In genomic region chr1:97872493-97872892, GRCm38 (mm10) we compare ENCODE assay signal across 10 mouse cellular contexts.
A peak's percentile ranks its signal among the peaks of the same experiment; 100 is the strongest.
DNase-seq lines count a peak whose midpoint lies in the region; ATAC-seq and TF ChIP-seq lines count a peak whose summit lies in the region.
"Had no signal": no experiment of that assay in that cellular context is flagged by ENCODE, and none has a peak within 500 bp of the region (broad histone marks: within the 10 kb centered on the region; RNA-seq: fewer than 3 reads in every experiment).

No protein-coding gene starts in this region.

- no peaks in the 10 kb centered on the region for H3K79me2 ChIP-seq in heart, adult 2 months (replicated peaks; ENCODE audit: control insufficient read depth, insufficient read depth, low read length)

- no peaks in the 10 kb centered on the region for H3K9me3 ChIP-seq in heart, embryonic 10.5 days
- no peaks in the 10 kb centered on the region for H3K9me3 ChIP-seq in kidney, postnatal 0 days (replicated peaks; ENCODE audit: low read length)
- H3K9me3 ChIP-seq in heart, embryonic 11.5 days (replicated peaks; ENCODE audit: control insufficient read depth, low read length), result no peaks in the 10 kb centered on the region

- DNase-seq in heart, adult 2 months, result no peak
- DNase-seq in heart, embryonic 10.5 days (ENCODE audit: low spot score), result no peak
- DNase-seq in 416B (ENCODE audit: low read depth), result peak; percentile 59
- peak; percentile 20 for DNase-seq in Muller cell, postnatal 12 days (ENCODE audit: inconsistent ontology term)
- DNase-seq in kidney, postnatal 0 days (ENCODE audit: low spot score), result peak; percentile 47
- no peak for DNase-seq in yolk sac, embryonic 10.5 days (ENCODE audit: low spot score)
- DNase-seq: right cerebral cortex, postnatal 14 days had no signal

- H3K27me3 ChIP-seq in heart, adult 2 months (ENCODE audit: control insufficient read depth, insufficient read depth, low read length), result no peaks in the 10 kb centered on the region
- no peaks in the 10 kb centered on the region for H3K27me3 ChIP-seq in heart, embryonic 10.5 days (ENCODE audit: insufficient read depth, poor library complexity, severe bottlenecking)
- H3K27me3 ChIP-seq in kidney, postnatal 0 days (ENCODE audit: insufficient read depth, low read length), result no peaks in the 10 kb centered on the region
- H3K27me3 ChIP-seq in heart, embryonic 11.5 days (ENCODE audit: control insufficient read depth, insufficient read depth, low read length), result no peaks in the 10 kb centered on the region

- no peak for TF ChIP-seq POLR2A in heart, adult 2 months (IDR thresholded peaks at IDR 0.05; ENCODE audit: insufficient read depth, low read depth, low read length)

- H3K4me1 ChIP-seq in heart, adult 2 months (ENCODE audit: control insufficient read depth, insufficient read depth, low read length), result peaks cover 2% of the 10 kb centered on the region
- no peaks in the 10 kb centered on the region for H3K4me1 ChIP-seq in heart, embryonic 10.5 days
- H3K4me1 ChIP-seq in kidney, postnatal 0 days (replicated peaks; ENCODE audit: insufficient read depth, low read length), result no peaks in the 10 kb centered on the region
- no peaks in the 10 kb centered on the region for H3K4me1 ChIP-seq in heart, embryonic 11.5 days (ENCODE audit: control insufficient read depth, insufficient read depth, low read length)

- peak; percentile 52 for TF ChIP-seq CTCF in heart, adult 2 months (IDR thresholded peaks at IDR 0.05)
- TF ChIP-seq CTCF in kidney, postnatal 0 days (IDR thresholded peaks at IDR 0.05; ENCODE audit: low read depth), result peak; percentile 50

- no peaks in the 10 kb centered on the region for H3K36me3 ChIP-seq in heart, adult 2 months (ENCODE audit: control insufficient read depth, insufficient read depth, low read length)
- H3K36me3 ChIP-seq in heart, embryonic 10.5 days, result peaks cover 41% of the 10 kb centered on the region; the same call in 1 of the 2 replicates
- no peaks in the 10 kb centered on the region for H3K36me3 ChIP-seq in kidney, postnatal 0 days (ENCODE audit: insufficient read depth, low read length)
- H3K36me3 ChIP-seq in heart, embryonic 11.5 days (ENCODE audit: control insufficient read depth, insufficient read depth, low read length), result peaks cover 5% of the 10 kb centered on the region; the same call in 1 of the 2 replicates

- no peak overlapping the region for H3K4me3 ChIP-seq in heart, adult 2 months
- no peak overlapping the region for H3K4me3 ChIP-seq in heart, embryonic 10.5 days
- H3K4me3 ChIP-seq in kidney, postnatal 0 days (replicated peaks; ENCODE audit: low read depth, low read length), result no peak overlapping the region
- H3K4me3 ChIP-seq in heart, embryonic 11.5 days (ENCODE audit: low read depth, low read length), result no peak overlapping the region
- H3K4me3 ChIP-seq: myocyte had no signal

- no peak for ATAC-seq in kidney, postnatal 0 days (replicated peaks; ENCODE audit: low FRiP score, low read depth)
- ATAC-seq in heart, embryonic 11.5 days (replicated peaks; ENCODE audit: insufficient number of reproducible peaks, low FRiP score, low TSS enrichment), result no peak
- ATAC-seq in granulocyte monocyte progenitor cell, adult 5-6 weeks (replicated peaks; ENCODE audit: poor library complexity, severe bottlenecking), result no peak

- H3K4me2 ChIP-seq in kidney, postnatal 0 days (ENCODE audit: low read length), result no peak overlapping the region
- H3K4me2 ChIP-seq in heart, embryonic 11.5 days, result no peak overlapping the region

- no peak overlapping the region for H3K27ac ChIP-seq in heart, adult 2 months
- H3K27ac ChIP-seq in heart, embryonic 10.5 days, result no peak overlapping the region
- H3K27ac ChIP-seq in kidney, postnatal 0 days, result no peak overlapping the region
- no peak overlapping the region for H3K27ac ChIP-seq in heart, embryonic 11.5 days (ENCODE audit: low read depth, low read length)

- no peak overlapping the region for H3K9ac ChIP-seq in heart, adult 2 months (ENCODE audit: low read depth, low read length)
- H3K9ac ChIP-seq in kidney, postnatal 0 days (ENCODE audit: low read depth, low read length), result no peak overlapping the region
- no peak overlapping the region for H3K9ac ChIP-seq in heart, embryonic 11.5 days (ENCODE audit: low read depth, low read length)

- no peak for TF ChIP-seq EP300 in heart, adult 2 months (IDR thresholded peaks at IDR 0.05; ENCODE audit: insufficient read depth, low read depth, low read length)

- WGBS in heart, adult 2 months, result 63% methylated on average over 5 of the region's 5 CpGs
- 78% methylated on average over 5 of the region's 5 CpGs for WGBS in heart, embryonic 10.5 days
- WGBS in kidney, postnatal 0 days, result 27% methylated on average over 5 of the region's 5 CpGs
- 73% methylated on average over 5 of the region's 5 CpGs for WGBS in heart, embryonic 11.5 days (ENCODE audit: insufficient replicate concordance)

- intact Hi-C loops in heart, adult 2 months (cut with DNase I), result no loop called here

Comparison
In these comparisons a context has a peak if more than half of its experiments do, and no peak if none do; other contexts are left out.
1. DNase-seq: peak in 416B (single experiment), Muller cell, postnatal 12 days (single experiment) and kidney, postnatal 0 days (single experiment); none in heart, adult 2 months (0 of 2), heart, embryonic 10.5 days (single experiment) and yolk sac, embryonic 10.5 days (single experiment).